Mouse (Mus musculus) CH12.LX (cell line): Measurements from ENCODE around the gene Alcam. TPM values are rescaled to one million over a fixed set of nuclear protein-coding genes. Genes with fewer than 3 reads are reported as not detected.
A peak's percentile ranks its signal among the peaks of the same experiment; 100 is the strongest.

Experiments
- DNase-seq: peaks from one replicate; pipeline ENCODE4 v3.0.0-alpha.2; 2013; ENCODE audit errors: extremely low read depth
- H3K27ac ChIP-seq: 2 replicates; pipeline ENCODE4 v1.5.1; 2012; ENCODE audit warnings: low read depth, mild to moderate bottlenecking, control low read depth, moderate library complexity; ENCODE audit not compliant: insufficient read depth
- H3K27me3 ChIP-seq: replicated peaks from 2 replicates; pipeline ENCODE3; 2012; ENCODE audit warnings: inconsistent platforms
- H3K36me3 ChIP-seq, 2 experiments: replicated peaks in 1 of 2; 2 replicates each; pipeline versions ENCODE3 to v1.6.1; 2012; ENCODE audit warnings: inconsistent platforms in 1 of 2, low read length in 1 of 2, mild to moderate bottlenecking in 1 of 2, mixed read lengths in 1 of 2, moderate library complexity in 1 of 2; ENCODE audit not compliant: control insufficient read depth in 1 of 2, insufficient read depth in 1 of 2
- H3K4me1 ChIP-seq, 2 experiments: 2 replicates each; pipeline ENCODE4 v1.6.1; 2012; ENCODE audit warnings: inconsistent platforms in 1 of 2, moderate library complexity in 1 of 2; ENCODE audit not compliant: insufficient read depth in 2 of 2, control insufficient read depth in 1 of 2
- H3K4me2 ChIP-seq: 2 replicates; pipeline ENCODE4 v1.6.1; 2012; ENCODE audit warnings: low read depth, mild to moderate bottlenecking, control low read depth; ENCODE audit not compliant: poor library complexity, insufficient read depth, severe bottlenecking
- H3K4me3 ChIP-seq, 3 experiments: fragments of 150-350 bp in 1 of 3; sonication (generic) in 1 of 3; replicated peaks in 1 of 3; 2 replicates each; pipeline versions ENCODE3 to v1.5.1; 2011 to 2012; ENCODE audit warnings: low read depth in 2 of 3, low read length in 2 of 3, mild to moderate bottlenecking in 2 of 3, moderate library complexity in 2 of 3, control low read depth in 1 of 3, improper control_type of control experiment in 1 of 3, inconsistent platforms in 1 of 3, mixed read lengths in 1 of 3; ENCODE audit not compliant: poor library complexity in 1 of 3
- H3K79me2 ChIP-seq: replicated peaks from 2 replicates; pipeline ENCODE4 v1.6.1; 2012; ENCODE audit warnings: mild to moderate bottlenecking, moderate library complexity; ENCODE audit not compliant: control insufficient read depth, poor library complexity, insufficient read depth, severe bottlenecking; ENCODE audit errors: extremely low read depth
- H3K9ac ChIP-seq: 2 replicates; pipeline ENCODE4 v1.6.1; 2012; ENCODE audit warnings: low read depth, mild to moderate bottlenecking, control low read depth, moderate library complexity; ENCODE audit not compliant: insufficient read depth
- H3K9me3 ChIP-seq: replicated peaks from 2 replicates; pipeline ENCODE3; 2012; ENCODE audit warnings: low read length, inconsistent platforms, mixed read lengths
- BHLHE40 ChIP-seq: IDR thresholded peaks from 2 replicates; pipeline ENCODE4 v1.6.1; 2011; ENCODE audit warnings: mild to moderate bottlenecking, low read depth, low read length, improper control_type of control experiment
- CHD1 ChIP-seq: IDR thresholded peaks from 2 replicates; pipeline ENCODE4 v1.6.1; 2012; ENCODE audit warnings: low read depth, low read length, improper control_type of control experiment, inconsistent platforms
- CHD2 ChIP-seq: IDR thresholded peaks from 2 replicates; pipeline ENCODE4 v1.6.1; 2011; ENCODE audit warnings: low read length, improper control_type of control experiment
- CTCF ChIP-seq, 2 experiments: IDR thresholded peaks in 1 of 2; conservative IDR thresholded peaks in 1 of 2; 2 replicates each; pipeline ENCODE4 v1.5.1; 2011 to 2012; ENCODE audit warnings: low read depth in 2 of 2, low read length in 2 of 2, improper control_type of control experiment in 1 of 2, inconsistent platforms in 1 of 2, mild to moderate bottlenecking in 1 of 2, moderate library complexity in 1 of 2
- E2F4 ChIP-seq: IDR thresholded peaks from 2 replicates; pipeline ENCODE4 v1.6.1; 2011; ENCODE audit warnings: low read depth, low read length, improper control_type of control experiment; ENCODE audit not compliant: insufficient replicate concordance
- ELF1 ChIP-seq: IDR thresholded peaks from 2 replicates; pipeline ENCODE4 v1.6.1; 2014; ENCODE audit warnings: low read depth, mild to moderate bottlenecking, inconsistent platforms, low read length, improper control_type of control experiment
- EP300 ChIP-seq: IDR thresholded peaks from 2 replicates; pipeline ENCODE4 v1.6.1; 2011; ENCODE audit warnings: low read length, improper control_type of control experiment
- ETS1 ChIP-seq: conservative IDR thresholded peaks from 2 replicates; pipeline ENCODE4 v1.6.1; 2012; ENCODE audit warnings: low read depth, mild to moderate bottlenecking, inconsistent platforms, low read length, improper control_type of control experiment, moderate library complexity
- GABPA ChIP-seq: IDR thresholded peaks from 2 replicates; pipeline ENCODE4 v1.6.1; 2012; ENCODE audit warnings: low read depth, low read length, improper control_type of control experiment, inconsistent platforms; ENCODE audit not compliant: insufficient replicate concordance
- IRF4 ChIP-seq: IDR thresholded peaks from 2 replicates; pipeline ENCODE4 v1.6.1; 2014; ENCODE audit warnings: low read depth, mild to moderate bottlenecking, inconsistent platforms, low read length, improper control_type of control experiment
- JUN ChIP-seq: IDR thresholded peaks from 2 replicates; pipeline ENCODE4 v1.6.1; 2011; ENCODE audit warnings: low read depth, mild to moderate bottlenecking, low read length, improper control_type of control experiment, moderate library complexity; ENCODE audit not compliant: insufficient read depth
- JUND ChIP-seq: conservative IDR thresholded peaks from 2 replicates; pipeline ENCODE4 v1.6.1; 2011; ENCODE audit warnings: low read depth, low read length, improper control_type of control experiment
- KAT2A ChIP-seq: IDR thresholded peaks from 2 replicates; pipeline ENCODE4 v1.6.1; 2012; ENCODE audit warnings: low read length, improper control_type of control experiment, inconsistent platforms; ENCODE audit not compliant: insufficient replicate concordance
- MAFK ChIP-seq: IDR thresholded peaks from 2 replicates; pipeline ENCODE4 v1.6.1; 2011; ENCODE audit warnings: low read length, improper control_type of control experiment; ENCODE audit not compliant: insufficient replicate concordance
- MAX ChIP-seq: IDR thresholded peaks from 2 replicates; pipeline ENCODE4 v1.6.1; 2011; ENCODE audit warnings: low read length, improper control_type of control experiment
- MAZ ChIP-seq: IDR thresholded peaks from 2 replicates; pipeline ENCODE4 v1.6.1; 2012; ENCODE audit warnings: low read depth, mild to moderate bottlenecking, inconsistent platforms, low read length, improper control_type of control experiment, moderate library complexity
- MEF2A ChIP-seq: IDR thresholded peaks from 2 replicates; pipeline ENCODE4 v1.6.1; 2014; ENCODE audit warnings: low read depth, mild to moderate bottlenecking, inconsistent platforms, low read length, improper control_type of control experiment, borderline replicate concordance
- MXI1 ChIP-seq: IDR thresholded peaks from 2 replicates; pipeline ENCODE4 v1.6.1; 2011; ENCODE audit warnings: mild to moderate bottlenecking, low read depth, low read length, improper control_type of control experiment
- MYC ChIP-seq: IDR thresholded peaks from 2 replicates; pipeline ENCODE4 v1.6.1; 2011; ENCODE audit warnings: low read depth, mild to moderate bottlenecking, improper control_type of control experiment, low read length
- NELFE ChIP-seq: IDR thresholded peaks from 2 replicates; pipeline ENCODE4 v1.6.1; 2011; ENCODE audit warnings: low read depth, low read length, improper control_type of control experiment
- NRF1 ChIP-seq: IDR thresholded peaks from 2 replicates; pipeline ENCODE4 v1.6.1; 2014; ENCODE audit warnings: low read depth, mild to moderate bottlenecking, inconsistent platforms, low read length, improper control_type of control experiment, moderate library complexity
- PAX5 ChIP-seq: IDR thresholded peaks from 2 replicates; pipeline ENCODE4 v1.6.1; 2012; ENCODE audit warnings: low read length, inconsistent platforms, mixed read lengths
- POLR2A ChIP-seq: IDR thresholded peaks from 2 replicates; pipeline ENCODE4 v1.6.1; 2011; ENCODE audit warnings: low read depth, mild to moderate bottlenecking, improper control_type of control experiment, low read length
- POLR2AphosphoS2 ChIP-seq: IDR thresholded peaks from 2 replicates; pipeline ENCODE4 v1.6.1; 2011; ENCODE audit warnings: low read depth, low read length, improper control_type of control experiment
- RAD21 ChIP-seq: IDR thresholded peaks from 2 replicates; pipeline ENCODE4 v1.6.1; 2011; ENCODE audit warnings: low read depth, mild to moderate bottlenecking, low read length, improper control_type of control experiment, moderate library complexity
- SIN3A ChIP-seq: IDR thresholded peaks from 2 replicates; pipeline ENCODE4 v1.6.1; 2012; ENCODE audit warnings: low read length, improper control_type of control experiment, inconsistent platforms
- UBTF ChIP-seq: IDR thresholded peaks from 2 replicates; pipeline ENCODE4 v1.6.1; 2012; ENCODE audit warnings: low read depth, mild to moderate bottlenecking, inconsistent platforms, low read length, improper control_type of control experiment, moderate library complexity
- USF1 ChIP-seq: IDR thresholded peaks from 2 replicates; pipeline ENCODE4 v1.6.1; 2014; ENCODE audit warnings: low read depth, mild to moderate bottlenecking, inconsistent platforms, low read length, improper control_type of control experiment
- USF2 ChIP-seq: conservative IDR thresholded peaks from 2 replicates; pipeline ENCODE4 v1.6.1; 2011; ENCODE audit warnings: low read depth, low read length, improper control_type of control experiment
- ZC3H11A ChIP-seq: IDR thresholded peaks from 2 replicates; pipeline ENCODE4 v1.6.1; 2012; ENCODE audit warnings: low read depth, mild to moderate bottlenecking, inconsistent platforms, low read length, improper control_type of control experiment
- ZKSCAN1 ChIP-seq: IDR thresholded peaks from 2 replicates; pipeline ENCODE4 v1.6.1; 2012; ENCODE audit warnings: low read depth, inconsistent platforms, low read length, improper control_type of control experiment, borderline replicate concordance
- ZMIZ1 ChIP-seq: IDR thresholded peaks from 2 replicates; pipeline ENCODE4 v1.6.1; 2012; ENCODE audit warnings: low read depth, mild to moderate bottlenecking, inconsistent platforms, low read length, improper control_type of control experiment
- ZNF384 ChIP-seq: IDR thresholded peaks from 2 replicates; pipeline ENCODE4 v1.6.1; 2012; ENCODE audit warnings: low read depth, low read length, improper control_type of control experiment, inconsistent platforms
- dilution Hi-C: fragments of 300-500 bp; cut with MboI; formaldehyde crosslinking; loops from 2 replicates; pipeline ENCODE4 v1.14.3; 2020; ENCODE audit warnings: low sequenced_read_pairs; ENCODE audit not compliant: extremely low pct_unique_long_range_greater_than_20kb, extremely low pct_ligation_motif_present
- in situ Hi-C: fragments of 300-500 bp; cut with MboI; formaldehyde crosslinking; loops from 3 replicates; pipeline ENCODE4 v1.14.3; 2019; ENCODE audit warnings: low sequenced_read_pairs, low pct_ligation_motif_present, low pct_unique_long_range_greater_than_20kb, mixed read lengths
- polyA plus RNA-seq: library from polyadenylated mRNA; unstranded; fragments of >175 nt; gene quantifications from 2 replicates; pipeline ENCODE4 v1.2.1, GENCODE M21; 2012; ENCODE audit warnings: low read depth; ENCODE audit not compliant: insufficient read length
- total RNA-seq, 2 experiments: library from RNA; depleted of rRNA; stranded (reverse); fragments of 300-350 nt in 1 of 2; fragments of >200 nt in 1 of 2; gene quantifications; 2 replicates each; pipeline ENCODE4 v1.2.3; 2012 to 2014

Alcam gene
- total and polyA plus RNA-seq, 3 experiments = 26.3 to 56.7 (median 54.6) TPM

DNA sequence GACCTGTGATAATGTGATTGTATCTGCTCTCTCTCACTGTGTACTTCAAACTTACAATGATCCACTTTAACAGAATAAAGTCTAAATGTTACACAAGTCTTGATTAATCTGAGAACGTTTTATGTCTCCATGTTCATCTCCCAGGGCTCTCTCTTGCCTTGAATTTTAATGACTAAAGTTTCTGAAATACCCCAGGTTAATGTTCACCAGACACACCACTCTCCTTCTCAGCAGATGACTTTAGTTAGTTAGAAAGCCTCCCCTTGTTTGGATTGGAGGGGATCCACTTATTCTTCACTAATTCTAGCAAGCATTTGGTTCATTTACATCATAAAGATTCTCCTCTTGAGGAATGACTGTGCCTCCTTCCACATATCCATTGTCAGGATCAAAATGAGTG is 157.5 kb downstream of the Alcam start:
- no peaks in the 10 kb centered on the region for H3K79me2 ChIP-seq
- H3K27ac ChIP-seq = peak overlapping the region; percentile 45; the same call in 1 of the 2 replicates
- in situ Hi-C loops (no loop called here), dilution Hi-C loops (no loop called here)
- H3K9ac ChIP-seq = no peak overlapping the region
- H3K9me3 ChIP-seq = no peaks in the 10 kb centered on the region
- H3K4me1 ChIP-seq = peaks cover 17 to 58% of the 10 kb centered on the region in 2 experiments
- no peak for TF ChIP-seq POLR2A
- no peak for TF ChIP-seq POLR2AphosphoS2
- TF ChIP-seq MAX = no peak
- no peak for TF ChIP-seq ELF1
- no peak for TF ChIP-seq BHLHE40
- TF ChIP-seq CHD1 = no peak
- TF ChIP-seq JUND = no peak; the same call in 1 of the 2 replicates
- no peak for TF ChIP-seq SIN3A
- no peak for TF ChIP-seq UBTF
- TF ChIP-seq NELFE = no peak
- TF ChIP-seq RAD21 = no peak
- no peak for TF ChIP-seq E2F4
- TF ChIP-seq MAFK = no peak
- TF ChIP-seq JUN = no peak
- TF ChIP-seq ZKSCAN1 = no peak
- no peak for TF ChIP-seq ZNF384
- TF ChIP-seq ZMIZ1 = no peak
- no peaks in the 10 kb centered on the region for H3K27me3 ChIP-seq
- no peak for DNase-seq
- no peak overlapping the region for H3K4me2 ChIP-seq
- H3K4me3 ChIP-seq = no peak overlapping the region
- peaks cover 9 to 17% of the 10 kb centered on the region in 2 experiments for H3K36me3 ChIP-seq

DNA sequence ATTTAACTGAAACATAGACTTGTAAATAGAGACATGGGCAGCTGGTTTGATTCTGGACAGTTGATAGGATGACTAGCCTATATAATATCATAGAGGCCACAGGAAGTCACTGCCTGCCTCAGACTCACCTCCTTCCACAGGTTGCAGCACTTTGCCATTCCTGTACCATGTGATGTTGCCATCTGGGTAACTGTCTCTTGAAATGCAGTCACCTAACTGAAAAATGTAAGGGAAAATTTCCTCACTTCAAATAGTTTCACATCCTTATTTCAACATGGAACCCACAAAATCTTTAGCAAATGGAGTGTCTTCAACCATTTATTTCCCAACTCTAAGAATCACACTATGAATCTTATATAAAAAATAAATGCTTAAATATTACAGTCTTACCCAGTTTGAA is 158.3 kb downstream of the Alcam start:
- in situ Hi-C loops = no loop called here
- Histone ChIP-seq H3K4me1 (peaks cover 14 to 54% of the 10 kb centered on the region in 2 experiments), H3K79me2 (no peaks in the 10 kb centered on the region), H3K27ac (no peak overlapping the region), H3K27me3 (no peaks in the 10 kb centered on the region), H3K9me3 (no peaks in the 10 kb centered on the region), H3K4me3 (no peak overlapping the region), H3K9ac (no peak overlapping the region), H3K36me3 (peaks cover 12 to 17% of the 10 kb centered on the region in 2 experiments), H3K4me2 (no peak overlapping the region)
- dilution Hi-C loops = no loop called here
- DNase-seq = peak; percentile 57
- TF ChIP-seq CHD2 = peak; percentile 46; the same call in 1 of the 2 replicates
- TF ChIP-seq GABPA = no peak
- TF ChIP-seq PAX5 = no peak
- TF ChIP-seq IRF4 = peak; percentile 96
- TF ChIP-seq MAFK = peak; percentile 28; the same call in 1 of the 2 replicates
- peak; percentile 80 for TF ChIP-seq JUND
- peak; percentile 93 for TF ChIP-seq MYC
- TF ChIP-seq UBTF = no peak
- TF ChIP-seq USF1 = peak; percentile 60
- no peak; the same call in 1 of the 2 replicates for TF ChIP-seq MXI1
- TF ChIP-seq MAX = peak; percentile 74; the same call in 1 of the 2 replicates
- TF ChIP-seq NELFE = no peak
- TF ChIP-seq JUN = peak; percentile 76
- TF ChIP-seq ZC3H11A = no peak
- no peak for TF ChIP-seq NRF1
- peak; percentile 79; the same call in 1 of the 2 replicates for TF ChIP-seq MEF2A
- peak; percentile 58 for TF ChIP-seq USF2
- peak; percentile 99 for TF ChIP-seq EP300
- TF ChIP-seq SIN3A = no peak
- no peak for TF ChIP-seq POLR2AphosphoS2
- TF ChIP-seq KAT2A = 0 out of 2 replicates have a peak, but pooled peaks have one; percentile 16
- 0 out of 2 replicates have a peak, but pooled peaks have one; percentile 50 for TF ChIP-seq ETS1
- TF ChIP-seq RAD21 = no peak
- TF ChIP-seq CTCF (conservative IDR thresholded peaks at IDR 0.05 in 1 of 2, IDR thresholded peaks at IDR 0.05 in 1 of 2; ENCODE audit: low read depth in 2 of 2, low read length in 2 of 2) = no peak
- peak; percentile 53; the same call in 1 of the 2 replicates for TF ChIP-seq MAZ
- peak; percentile 8; the same call in 1 of the 2 replicates for TF ChIP-seq ZNF384
